In genomic region chr4:86942656-86943055, GRCm38 (mm10) we compare ENCODE assay signal across 20 mouse cellular contexts.
A peak's percentile ranks its signal among the peaks of the same experiment; 100 is the strongest.
DNase-seq lines count a peak whose midpoint lies in the region; ATAC-seq and TF ChIP-seq lines count a peak whose summit lies in the region.
"Had no signal": no experiment of that assay in that cellular context is flagged by ENCODE, and none has a peak within 500 bp of the region (broad histone marks: within the 10 kb centered on the region; RNA-seq: fewer than 3 reads in every experiment).

No protein-coding gene starts in this region.

- H3K4me3 ChIP-seq in kidney, embryonic 16.5 days (ENCODE audit: low read length), result no peak overlapping the region
- H3K4me3 ChIP-seq in kidney, postnatal 0 days (replicated peaks; ENCODE audit: low read depth, low read length), result no peak overlapping the region
- no peak overlapping the region for H3K4me3 ChIP-seq in heart, embryonic 11.5 days (ENCODE audit: low read depth, low read length)
- H3K4me3 ChIP-seq: embryonic facial prominence, embryonic 15.5 days; erythroblast, embryonic 14.5 days; forebrain, embryonic 10.5 days; gastrocnemius, adult 2 months; heart, embryonic 13.5 days; hindbrain, embryonic 15.5 days had no signal

- peak overlapping the region; percentile 71; the same call in 1 of the 2 replicates for H3K27ac ChIP-seq in kidney, embryonic 16.5 days (ENCODE audit: low read length)
- peak overlapping the region; percentile 57 for H3K27ac ChIP-seq in kidney, postnatal 0 days
- H3K27ac ChIP-seq in heart, embryonic 11.5 days (ENCODE audit: low read depth, low read length), result no peak overlapping the region
- H3K27ac ChIP-seq: embryonic facial prominence, embryonic 15.5 days; forebrain, embryonic 10.5 days; gastrocnemius, adult 2 months; heart, embryonic 13.5 days; hindbrain, embryonic 15.5 days had no signal

- no peak overlapping the region for H3K4me2 ChIP-seq in kidney, embryonic 16.5 days (replicated peaks; ENCODE audit: low read depth, low read length)
- H3K4me2 ChIP-seq in kidney, postnatal 0 days (ENCODE audit: low read length), result no peak overlapping the region
- no peak overlapping the region for H3K4me2 ChIP-seq in heart, embryonic 11.5 days
- H3K4me2 ChIP-seq: embryonic facial prominence, embryonic 15.5 days; heart, embryonic 13.5 days; hindbrain, embryonic 15.5 days had no signal

- H3K4me1 ChIP-seq in kidney, embryonic 16.5 days (ENCODE audit: insufficient read depth, low read length), result peaks cover 7% of the 10 kb centered on the region; the same call in 1 of the 2 replicates
- no peaks in the 10 kb centered on the region for H3K4me1 ChIP-seq in kidney, postnatal 0 days (replicated peaks; ENCODE audit: insufficient read depth, low read length)
- no peaks in the 10 kb centered on the region for H3K4me1 ChIP-seq in heart, embryonic 11.5 days (ENCODE audit: control insufficient read depth, insufficient read depth, low read length)
- H3K4me1 ChIP-seq: embryonic facial prominence, embryonic 15.5 days; heart, embryonic 13.5 days; hindbrain, embryonic 15.5 days had no signal

- no peaks in the 10 kb centered on the region for H3K36me3 ChIP-seq in kidney, embryonic 16.5 days (ENCODE audit: insufficient read depth, low read length)
- no peaks in the 10 kb centered on the region for H3K36me3 ChIP-seq in kidney, postnatal 0 days (ENCODE audit: insufficient read depth, low read length)
- H3K36me3 ChIP-seq in heart, embryonic 11.5 days (ENCODE audit: control insufficient read depth, insufficient read depth, low read length), result no peaks in the 10 kb centered on the region
- H3K36me3 ChIP-seq: embryonic facial prominence, embryonic 15.5 days; forebrain, embryonic 10.5 days; heart, embryonic 13.5 days; hindbrain, embryonic 15.5 days had no signal

- ATAC-seq in kidney, embryonic 16.5 days (ENCODE audit: low FRiP score, low TSS enrichment), result peak; percentile 62
- ATAC-seq in kidney, postnatal 0 days (replicated peaks; ENCODE audit: low FRiP score, low read depth), result peak; percentile 60
- ATAC-seq in heart, embryonic 11.5 days (replicated peaks; ENCODE audit: insufficient number of reproducible peaks, low FRiP score, low TSS enrichment), result no peak
- no peak for ATAC-seq in CD4-positive, CD25-positive, alpha-beta regulatory T cell, adult 4 months
- ATAC-seq: forebrain, embryonic 14.5 days had no signal

- no peak overlapping the region for H3K9ac ChIP-seq in kidney, embryonic 16.5 days (replicated peaks; ENCODE audit: low read length)
- no peak overlapping the region for H3K9ac ChIP-seq in kidney, postnatal 0 days (ENCODE audit: low read depth, low read length)
- H3K9ac ChIP-seq in heart, embryonic 11.5 days (ENCODE audit: low read depth, low read length), result no peak overlapping the region
- H3K9ac ChIP-seq: embryonic facial prominence, embryonic 15.5 days; heart, embryonic 13.5 days; hindbrain, embryonic 15.5 days had no signal

- no peaks in the 10 kb centered on the region for H3K27me3 ChIP-seq in kidney, embryonic 16.5 days (ENCODE audit: insufficient read depth, low read length)
- H3K27me3 ChIP-seq in kidney, postnatal 0 days (ENCODE audit: insufficient read depth, low read length), result no peaks in the 10 kb centered on the region
- H3K27me3 ChIP-seq in heart, embryonic 11.5 days (ENCODE audit: control insufficient read depth, insufficient read depth, low read length), result no peaks in the 10 kb centered on the region
- H3K27me3 ChIP-seq: embryonic facial prominence, embryonic 15.5 days; heart, embryonic 13.5 days; hindbrain, embryonic 15.5 days had no signal

- no peaks in the 10 kb centered on the region for H3K9me3 ChIP-seq in kidney, embryonic 16.5 days (ENCODE audit: low read length)
- no peaks in the 10 kb centered on the region for H3K9me3 ChIP-seq in kidney, postnatal 0 days (replicated peaks; ENCODE audit: low read length)
- no peaks in the 10 kb centered on the region for H3K9me3 ChIP-seq in heart, embryonic 11.5 days (replicated peaks; ENCODE audit: control insufficient read depth, low read length)
- H3K9me3 ChIP-seq: embryonic facial prominence, embryonic 15.5 days; forebrain, embryonic 10.5 days; heart, embryonic 13.5 days; hindbrain, embryonic 15.5 days had no signal

- peak; percentile 20 to 24 for DNase-seq in cerebellum, postnatal 14 days
- no peak for DNase-seq in cerebellum, adult 8-10 months
- no peak for DNase-seq in kidney, adult 11 months
- DNase-seq in kidney, postnatal 0 days (ENCODE audit: low spot score), result peak; percentile 23
- DNase-seq: adrenal gland, adult 2 months; adrenal gland, postnatal 25 days; B cell, adult 2 months; cerebellum, adult 18-20 months; gastrocnemius, adult 2 months; gastrocnemius, postnatal 25 days; heart, postnatal 36 days had no signal

- TF ChIP-seq CTCF in kidney, postnatal 0 days (IDR thresholded peaks at IDR 0.05; ENCODE audit: low read depth), result no peak

- 61% methylated on average over 6 of the region's 6 CpGs for WGBS in kidney, embryonic 16.5 days
- WGBS in kidney, postnatal 0 days, result 51% methylated on average over 6 of the region's 6 CpGs
- WGBS in heart, embryonic 11.5 days (ENCODE audit: insufficient replicate concordance), result 77% methylated on average over 6 of the region's 6 CpGs

Comparison
In these comparisons a context has a peak if more than half of its experiments do, and no peak if none do; other contexts are left out.
1. DNase-seq: peak in cerebellum, postnatal 14 days (2 of 2) and kidney, postnatal 0 days (single experiment); none in cerebellum, adult 8-10 months (single experiment) and kidney, adult 11 months (single experiment).
2. ATAC-seq: peak in kidney, embryonic 16.5 days (single experiment) and kidney, postnatal 0 days (single experiment); none in heart, embryonic 11.5 days (single experiment) and CD4-positive, CD25-positive, alpha-beta regulatory T cell, adult 4 months (single experiment).